Mouse (Mus musculus) intestine, embryonic 16.5 days (tissue): Measurements from ENCODE around the gene Banp. TPM values are rescaled to one million over a fixed set of nuclear protein-coding genes. Genes with fewer than 3 reads are reported as not detected.

Experiments used
- ATAC-seq: fragments of 200-750 bp; cut with Nextera tagmentation; 2 replicates; pipeline ENCODE4 v1.8.0; 2017; ENCODE audit warnings: moderate TSS enrichment, moderate library complexity
- H3K27ac ChIP-seq: fragments of 300-500 bp; sonication (generic); 2 replicates; pipeline ENCODE4 v1.5.1; 2014; ENCODE audit warnings: mild to moderate bottlenecking, low read length
- H3K27me3 ChIP-seq: fragments of 300-500 bp; sonication (generic); replicated peaks from 2 replicates; pipeline ENCODE4 v1.6.1; 2014; ENCODE audit warnings: low read length, control low read depth, mixed read lengths; ENCODE audit not compliant: control insufficient read depth, insufficient read depth
- H3K36me3 ChIP-seq: fragments of 300-500 bp; sonication (generic); 2 replicates; pipeline ENCODE4 v1.6.1; 2014; ENCODE audit warnings: low read length, control low read depth; ENCODE audit not compliant: control insufficient read depth, insufficient read depth
- H3K4me1 ChIP-seq: fragments of 300-500 bp; sonication (generic); 2 replicates; pipeline ENCODE4 v1.6.1; 2014; ENCODE audit warnings: low read length, control low read depth, mixed read lengths; ENCODE audit not compliant: control insufficient read depth, insufficient read depth
- H3K4me2 ChIP-seq: fragments of 300-500 bp; sonication (generic); 2 replicates; pipeline ENCODE4 v1.6.1; 2014; ENCODE audit warnings: low read depth, low read length, control low read depth
- H3K4me3 ChIP-seq: fragments of 300-500 bp; sonication (generic); 2 replicates; pipeline ENCODE4 v1.5.1; 2014; ENCODE audit warnings: mild to moderate bottlenecking, low read length
- H3K9ac ChIP-seq: fragments of 300-500 bp; sonication (generic); 2 replicates; pipeline ENCODE4 v1.6.1; 2014; ENCODE audit warnings: low read depth, low read length
- H3K9me3 ChIP-seq: fragments of 300-500 bp; sonication (generic); 2 replicates; pipeline ENCODE4 v1.6.1; 2016; ENCODE audit warnings: low read length, control low read depth; ENCODE audit not compliant: control insufficient read depth
- whole genome bisulfite sequencing: fragments of 180-500 bp; shearing (Covaris S2); extraction: QIAGEN DNeasy Blood & Tissue Kit; methylation state at CpG from one replicate; pipeline ENCODE4 v1.1.7; 2014; 5-methylcytosine and 5-hydroxymethylcytosine counted together
- polyA plus RNA-seq: library from polyadenylated mRNA; unstranded; fragments of >200 nt; fragmentation: Nextera tagmentation; extraction: Ambion mirVana; gene quantifications from 2 replicates; pipeline ENCODE4 v1.2.1, GENCODE M21; 2015

Gene Banp
- polyA plus RNA-seq, 1 experiment from 2014 or later: 36.6 TPM

GRCm38 (mm10) chr8:122050620-122051019 lies 101.1 kb downstream of the Banp start:
- WGBS: 82% methylated on average over 9 of the region's 9 CpGs
- Histone ChIP-seq H3K27ac (no peak overlapping the region), H3K9ac (no peak overlapping the region), H3K4me3 (no peak overlapping the region), H3K27me3 (no peaks in the 10 kb centered on the region), H3K36me3 (no peaks in the 10 kb centered on the region), H3K9me3 (no peaks in the 10 kb centered on the region), H3K4me2 (no peak overlapping the region), H3K4me1 (0 out of 2 replicates have a peak, but pooled peaks cover 6% of the 10 kb centered on the region)
- ATAC-seq: no peak

- no peak overlapping the region for H3K4me2 ChIP-seq
- H3K9me3 ChIP-seq: no peaks in the 10 kb centered on the region
- H3K27me3 ChIP-seq: no peaks in the 10 kb centered on the region
- no peak for ATAC-seq
- no peak overlapping the region for H3K9ac ChIP-seq
- H3K36me3 ChIP-seq: no peaks in the 10 kb centered on the region
- WGBS: 48% methylated on average over 10 of the region's 10 CpGs
- no peak overlapping the region for H3K27ac ChIP-seq
- no peak overlapping the region for H3K4me3 ChIP-seq
- peaks cover 17% of the 10 kb centered on the region for H3K4me1 ChIP-seq
Measured at GRCm38 (mm10) chr8:122055321-122055720, 105.8 kb downstream of the Banp start.

GRCm38 (mm10) chr8:122056113-122056512 lies 106.6 kb downstream of the Banp start:
- no peak overlapping the region for H3K4me3 ChIP-seq
- no peak overlapping the region for H3K4me2 ChIP-seq
- peaks cover 17% of the 10 kb centered on the region for H3K4me1 ChIP-seq
- H3K9ac ChIP-seq: no peak overlapping the region
- no peak overlapping the region for H3K27ac ChIP-seq
- no peaks in the 10 kb centered on the region for H3K36me3 ChIP-seq
- no peaks in the 10 kb centered on the region for H3K9me3 ChIP-seq
- 25% methylated on average over 1 of the region's 1 CpGs for WGBS
- ATAC-seq: peak; percentile 27; the same call in 1 of the 2 replicates
- H3K27me3 ChIP-seq: no peaks in the 10 kb centered on the region

GRCm38 (mm10) chr8:122056882-122057281 lies 107.3 kb downstream of the Banp start:
- no peaks in the 10 kb centered on the region for H3K36me3 ChIP-seq
- no peaks in the 10 kb centered on the region for H3K9me3 ChIP-seq
- H3K4me1 ChIP-seq: peaks cover 17% of the 10 kb centered on the region
- ATAC-seq: peak; percentile 31; the same call in 1 of the 2 replicates
- no peak overlapping the region for H3K27ac ChIP-seq
- no peak overlapping the region for H3K9ac ChIP-seq
- no peak overlapping the region for H3K4me3 ChIP-seq
- H3K4me2 ChIP-seq: no peak overlapping the region
- H3K27me3 ChIP-seq: no peaks in the 10 kb centered on the region
- 45% methylated on average over 7 of the region's 7 CpGs for WGBS

GRCm38 (mm10) chr8:122058510-122058909 lies 109.0 kb downstream of the Banp start:
- H3K9me3 ChIP-seq: no peaks in the 10 kb centered on the region
- H3K4me2 ChIP-seq: no peak overlapping the region
- H3K4me3 ChIP-seq: no peak overlapping the region
- peaks cover 17% of the 10 kb centered on the region for H3K4me1 ChIP-seq
- H3K9ac ChIP-seq: no peak overlapping the region
- no peak for ATAC-seq
- H3K36me3 ChIP-seq: no peaks in the 10 kb centered on the region
- no peaks in the 10 kb centered on the region for H3K27me3 ChIP-seq
- WGBS: 55% methylated on average over 9 of the region's 9 CpGs
- H3K27ac ChIP-seq: no peak overlapping the region

- ATAC-seq: no peak
- Histone ChIP-seq H3K4me3 (no peak overlapping the region), H3K9ac (no peak overlapping the region), H3K27ac (no peak overlapping the region), H3K36me3 (no peaks in the 10 kb centered on the region), H3K4me1 (peaks cover 17% of the 10 kb centered on the region), H3K27me3 (no peaks in the 10 kb centered on the region), H3K4me2 (no peak overlapping the region), H3K9me3 (no peaks in the 10 kb centered on the region)
- 81% methylated on average over 8 of the region's 8 CpGs for WGBS
Measured at GRCm38 (mm10) chr8:122058951-122059350, 109.4 kb downstream of the Banp start.

GRCm38 (mm10) chr8:122062508-122063223 lies 113.1 kb downstream of the Banp start:
- Histone ChIP-seq H3K27ac (no peak overlapping the region), H3K4me1 (0 out of 2 replicates have a peak, but pooled peaks cover 4% of the 10 kb centered on the region), H3K4me2 (no peak overlapping the region), H3K4me3 (no peak overlapping the region), H3K9me3 (no peaks in the 10 kb centered on the region), H3K9ac (no peak overlapping the region), H3K36me3 (no peaks in the 10 kb centered on the region), H3K27me3 (no peaks in the 10 kb centered on the region)
- WGBS: 52% methylated on average over 12 of the region's 12 CpGs
- ATAC-seq: 0 out of 2 replicates have a peak, but pooled peaks have one; percentile 47

- WGBS: 67% methylated on average over 7 of the region's 7 CpGs
Measured at GRCm38 (mm10) chr8:122064353-122064752, 114.8 kb downstream of the Banp start.

GRCm38 (mm10) chr8:122067783-122068505 lies 118.4 kb downstream of the Banp start:
- Histone ChIP-seq H3K27ac (no peak overlapping the region), H3K4me1 (0 out of 2 replicates have a peak, but pooled peaks cover 4% of the 10 kb centered on the region), H3K4me2 (no peak overlapping the region), H3K36me3 (no peaks in the 10 kb centered on the region), H3K9me3 (no peaks in the 10 kb centered on the region), H3K9ac (no peak overlapping the region), H3K27me3 (no peaks in the 10 kb centered on the region), H3K4me3 (no peak overlapping the region)
- no peak for ATAC-seq
- WGBS: 51% methylated on average over 15 of the region's 15 CpGs

More at GRCm38 (mm10) chr8:122064353-122064752, 114.8 kb downstream of the Banp start:
- no peak overlapping the region for H3K9ac ChIP-seq
- 0 out of 2 replicates have a peak, but pooled peaks cover 4% of the 10 kb centered on the region for H3K4me1 ChIP-seq
- H3K9me3 ChIP-seq: no peaks in the 10 kb centered on the region
- H3K27me3 ChIP-seq: no peaks in the 10 kb centered on the region
- H3K4me2 ChIP-seq: no peak overlapping the region
- no peak for ATAC-seq
- H3K4me3 ChIP-seq: no peak overlapping the region
- H3K27ac ChIP-seq: no peak overlapping the region
- H3K36me3 ChIP-seq: no peaks in the 10 kb centered on the region
